Mouse (Mus musculus) lung, postnatal 36 days (tissue): ENCODE measurements around the gene Rap2b.
A peak's percentile ranks its signal among the peaks of the same experiment; 100 is the strongest.

ENCODE experiments used
- DNase-seq: peaks from one replicate; pipeline ENCODE4 v3.0.0; 2022; ENCODE audit warnings: mixed read lengths

The Rap2b gene

DNA sequence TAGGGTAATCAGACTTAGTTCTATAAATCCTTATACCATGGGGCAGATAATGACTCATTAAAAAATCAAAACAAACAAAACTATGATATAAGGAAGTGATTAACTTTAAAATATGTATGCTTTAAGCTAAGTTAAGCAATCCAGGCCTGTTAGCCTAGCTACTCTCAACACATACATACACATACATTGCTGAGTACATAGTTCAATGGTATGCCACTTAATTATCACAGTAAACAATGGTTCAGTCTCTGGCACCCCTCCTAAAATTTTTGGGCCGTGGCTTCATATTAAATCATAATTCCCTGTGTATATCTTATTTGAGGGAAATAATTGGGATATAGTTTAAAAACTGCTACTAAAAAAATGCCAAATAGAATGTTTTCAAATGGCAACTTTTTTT is at the start of gene Rap2b:
Gene Rap2b, plus strand, starts transcription at position 301 of the 400 bp plus-strand sequence.
- no peak for DNase-seq

DNA sequence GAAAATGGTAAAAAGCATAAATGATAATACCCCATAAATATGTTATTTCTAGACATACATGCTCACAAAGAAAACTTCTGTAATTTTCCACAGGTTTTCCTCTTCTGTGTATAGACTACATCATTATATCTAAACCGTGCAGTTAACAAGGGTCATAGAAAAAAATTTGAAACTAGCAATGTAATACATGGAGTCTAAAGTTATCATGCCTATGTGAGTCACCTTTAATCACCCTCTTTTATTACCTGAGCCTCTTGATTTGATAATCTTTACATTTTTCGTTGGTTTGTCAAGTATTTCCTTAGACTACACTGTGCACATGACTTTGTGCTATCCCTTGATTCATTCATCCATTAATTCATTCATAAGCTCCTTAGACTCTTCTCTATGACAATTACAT is 46.4 kb upstream of the Rap2b start:
- no peak for DNase-seq

DNA sequence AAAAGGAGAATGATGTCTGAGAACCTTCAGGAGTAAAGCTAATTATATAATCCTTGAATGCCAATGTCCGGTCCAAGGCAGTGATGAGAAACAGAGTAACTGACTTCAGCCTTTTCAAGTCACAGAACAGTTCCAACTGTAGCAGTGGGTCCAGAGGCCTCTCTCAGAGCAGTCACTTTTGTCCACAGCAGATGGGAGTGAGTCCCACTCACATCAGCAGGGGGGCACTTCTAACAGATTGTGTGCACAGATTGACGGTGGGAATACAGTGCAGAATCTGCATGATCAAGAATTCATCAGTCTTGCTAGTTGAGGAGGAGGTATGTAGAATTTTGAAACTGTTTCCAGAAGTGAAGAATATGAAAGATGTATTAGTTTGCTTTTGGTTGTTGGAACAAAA is 41.4 kb upstream of the Rap2b start:
- no peak for DNase-seq

DNA sequence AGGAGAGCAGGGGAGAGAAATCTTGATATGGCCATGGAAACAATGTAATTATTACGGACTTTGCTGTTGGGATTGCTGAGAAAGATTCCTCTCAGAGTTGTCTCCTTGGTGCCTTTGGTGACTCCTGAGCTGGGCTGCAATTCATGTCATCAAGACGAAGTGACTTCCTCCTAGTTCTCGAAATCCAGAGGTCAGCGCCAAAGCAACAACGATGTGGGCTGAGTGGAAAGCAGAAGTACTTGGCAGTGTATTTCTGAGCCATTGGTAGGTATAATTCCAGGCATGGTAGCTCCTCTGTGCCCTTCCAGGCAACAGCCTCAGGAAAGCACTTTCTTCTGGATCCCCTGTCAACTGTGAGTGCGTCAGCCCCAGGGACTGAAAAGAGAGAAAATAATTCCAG is 39.8 kb upstream of the Rap2b start:
- peak; percentile 20 for DNase-seq

DNA sequence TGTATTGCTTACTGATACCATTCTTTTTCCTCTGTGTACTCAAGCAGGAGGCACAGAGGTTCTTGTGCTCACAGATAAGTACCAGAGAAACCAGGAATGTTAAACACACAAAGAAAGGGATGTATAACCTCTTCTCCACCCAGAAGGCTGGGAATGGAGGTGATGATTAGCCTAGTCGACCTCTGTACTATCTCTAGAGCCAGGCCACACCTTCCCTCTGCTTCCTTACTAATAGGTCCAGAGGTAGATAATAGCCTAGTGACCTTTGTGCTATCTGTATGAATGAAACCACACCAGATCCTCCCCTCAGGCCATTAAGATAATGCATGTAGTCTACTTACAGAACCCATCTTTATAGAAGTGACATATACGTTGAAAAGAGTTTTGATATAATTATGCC is 25.2 kb upstream of the Rap2b start:
- DNase-seq, result no peak

DNA sequence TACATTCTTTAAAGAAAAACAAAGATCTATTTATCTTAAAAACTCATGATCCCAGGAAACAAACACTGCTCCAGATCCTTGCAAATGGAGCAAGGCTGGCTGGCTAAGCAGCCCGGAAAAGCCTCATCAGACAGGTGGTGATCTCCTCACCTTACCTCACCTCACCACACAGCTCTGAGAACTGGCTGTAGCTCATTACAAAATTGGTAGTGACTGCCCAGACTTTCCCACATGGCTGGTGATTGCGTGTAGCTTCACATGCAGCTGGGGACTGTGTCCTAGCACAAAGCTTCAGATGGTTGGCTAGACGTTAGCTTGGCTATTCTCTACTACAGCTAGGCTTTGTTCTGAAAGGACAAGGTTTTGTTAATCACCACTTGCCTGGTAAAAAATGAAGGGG is 24.2 kb upstream of the Rap2b start:
- no peak for DNase-seq

DNA sequence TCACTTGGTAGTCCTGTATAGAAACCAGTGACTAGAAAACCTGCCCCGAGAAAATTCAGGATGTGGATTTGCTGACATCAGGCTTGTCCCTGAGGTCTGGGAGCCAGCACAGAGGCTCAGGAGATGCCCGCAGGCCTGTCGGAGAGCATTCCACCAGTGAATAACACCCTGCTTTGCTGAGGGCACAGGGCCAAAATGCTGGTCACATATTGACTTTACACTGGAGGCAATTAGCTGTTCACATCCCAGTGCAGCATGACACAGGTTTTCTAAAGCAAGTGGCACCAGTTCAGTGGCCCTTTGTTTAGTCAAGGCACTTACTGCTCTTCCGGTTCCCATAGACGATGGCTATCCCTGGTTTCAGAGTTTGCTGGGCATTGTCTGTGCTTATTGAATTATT is 21.1 kb upstream of the Rap2b start:
- no peak for DNase-seq

DNA sequence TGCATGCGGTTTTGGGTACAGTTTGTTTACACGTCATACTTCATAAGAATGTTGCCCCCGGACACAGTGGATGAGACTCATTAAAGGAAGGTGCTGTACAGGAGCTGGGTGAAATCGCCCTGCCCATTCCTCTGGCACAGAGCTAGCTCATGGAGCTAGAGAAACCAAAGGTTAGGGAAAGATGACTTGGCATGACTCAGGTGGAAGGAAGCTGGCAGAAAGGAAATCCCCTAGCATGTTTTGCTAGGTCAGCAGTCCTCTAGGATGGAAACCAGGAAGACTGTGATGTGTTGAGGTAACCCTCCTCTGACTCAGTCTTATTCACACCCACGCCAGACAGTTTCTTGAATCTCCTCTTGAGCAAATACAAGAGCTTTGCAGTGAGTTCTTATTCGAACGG is 17.4 kb upstream of the Rap2b start:
- DNase-seq, result no peak

DNA sequence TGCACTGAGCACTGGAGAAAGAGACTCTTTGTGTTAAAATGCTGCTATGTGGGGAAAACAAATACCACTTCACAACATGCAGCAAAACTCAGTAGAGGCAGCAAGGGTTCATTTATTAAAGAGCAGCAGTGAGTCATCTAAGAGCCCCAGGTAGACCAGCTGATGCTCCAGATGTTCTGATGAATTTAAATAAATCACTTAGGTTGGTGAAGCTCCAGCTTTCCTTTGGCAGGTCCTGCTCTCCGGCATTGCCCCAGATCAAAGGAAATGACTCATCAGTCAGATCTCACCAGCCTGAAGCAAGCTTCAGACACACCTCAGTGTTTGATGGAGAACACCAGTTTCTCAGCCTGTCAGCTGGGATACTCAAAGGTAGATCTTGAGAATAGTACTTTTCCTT is 15.8 kb upstream of the Rap2b start:
- no peak for DNase-seq

DNA sequence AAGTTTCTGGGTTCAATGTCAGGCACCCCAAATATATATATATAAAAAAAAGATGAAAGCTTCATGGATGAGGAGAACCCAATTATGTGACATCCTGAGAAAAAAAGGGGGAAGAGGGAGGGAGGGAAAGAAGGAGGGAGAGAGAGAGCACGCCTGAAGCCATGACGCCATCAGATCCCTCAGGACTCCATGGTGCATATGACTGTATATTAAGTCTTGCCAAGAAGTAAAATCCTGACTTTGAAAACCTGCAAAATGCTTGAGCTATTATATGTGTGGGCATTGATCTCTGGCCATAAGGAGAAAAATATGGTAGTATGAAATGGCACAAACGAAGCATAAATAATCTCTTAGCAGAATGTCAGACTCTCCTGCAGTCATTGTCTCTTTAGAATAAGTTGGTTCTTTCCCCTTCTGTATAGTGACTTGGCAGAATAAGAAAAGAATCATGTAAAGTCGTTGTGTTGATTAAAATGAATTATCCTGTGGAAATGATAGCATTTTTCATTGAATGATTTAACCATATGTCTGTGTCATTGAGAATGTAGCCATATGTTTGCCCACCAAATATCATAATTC is 13.3 kb upstream of the Rap2b start:
- no peak for DNase-seq

DNA sequence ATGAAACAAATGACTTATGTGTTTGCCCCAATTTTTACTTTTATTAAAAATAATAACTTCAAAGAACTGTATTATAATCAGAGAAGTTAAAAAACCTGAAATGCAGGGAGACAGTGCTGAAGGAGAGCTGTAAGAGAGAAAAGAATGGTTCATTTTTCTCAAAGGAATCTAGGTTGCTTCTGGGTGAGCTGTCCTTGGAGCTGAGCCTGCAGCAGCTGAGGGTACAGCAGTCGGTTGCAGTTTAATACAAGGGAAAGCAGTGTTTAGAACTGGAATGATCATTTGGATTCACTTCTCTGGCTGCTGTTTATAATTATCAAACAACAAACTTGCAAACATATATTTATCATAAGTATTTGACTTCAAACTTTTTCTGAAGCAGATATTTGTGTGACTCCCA is 12.0 kb upstream of the Rap2b start:
- DNase-seq, result no peak

DNA sequence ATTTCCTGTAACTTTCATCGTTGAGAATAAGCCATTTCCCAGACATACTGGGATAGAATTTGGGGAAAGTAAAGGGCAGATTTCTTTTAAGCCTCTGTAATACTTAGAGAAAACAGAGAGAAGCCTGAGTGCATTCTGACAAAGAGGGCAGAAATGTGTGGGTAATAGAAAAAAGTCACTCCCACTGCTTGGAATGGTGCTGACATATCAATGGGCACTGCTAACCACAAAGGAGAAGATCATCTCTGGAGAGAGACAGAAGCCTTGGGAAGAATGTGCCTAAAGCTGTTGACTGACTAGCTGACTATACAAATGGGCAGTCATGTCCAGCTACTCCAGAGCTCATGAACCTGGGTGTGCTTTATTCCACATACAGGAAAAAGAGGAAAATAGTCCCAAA is 6.0 kb upstream of the Rap2b start:
- DNase-seq, result no peak

DNA sequence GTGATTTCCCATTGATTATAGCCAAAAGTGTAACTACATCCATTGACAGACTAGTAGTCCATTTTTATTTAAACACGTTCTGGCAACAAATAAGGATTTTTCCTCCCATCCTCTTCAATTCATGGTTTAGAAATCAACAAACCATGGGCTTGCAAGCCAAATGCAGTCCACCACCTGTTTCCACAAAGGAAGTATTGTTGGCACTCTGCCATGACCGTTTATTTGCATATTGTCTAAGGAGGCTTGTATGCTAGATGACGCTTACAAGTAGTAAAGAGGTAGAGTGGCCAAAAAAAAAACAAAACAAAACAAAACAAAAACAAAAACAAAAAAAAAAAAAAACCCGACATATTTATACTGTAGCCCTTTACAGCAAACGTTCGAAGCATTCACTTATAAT is 3.3 kb upstream of the Rap2b start:
- DNase-seq, result no peak

DNA sequence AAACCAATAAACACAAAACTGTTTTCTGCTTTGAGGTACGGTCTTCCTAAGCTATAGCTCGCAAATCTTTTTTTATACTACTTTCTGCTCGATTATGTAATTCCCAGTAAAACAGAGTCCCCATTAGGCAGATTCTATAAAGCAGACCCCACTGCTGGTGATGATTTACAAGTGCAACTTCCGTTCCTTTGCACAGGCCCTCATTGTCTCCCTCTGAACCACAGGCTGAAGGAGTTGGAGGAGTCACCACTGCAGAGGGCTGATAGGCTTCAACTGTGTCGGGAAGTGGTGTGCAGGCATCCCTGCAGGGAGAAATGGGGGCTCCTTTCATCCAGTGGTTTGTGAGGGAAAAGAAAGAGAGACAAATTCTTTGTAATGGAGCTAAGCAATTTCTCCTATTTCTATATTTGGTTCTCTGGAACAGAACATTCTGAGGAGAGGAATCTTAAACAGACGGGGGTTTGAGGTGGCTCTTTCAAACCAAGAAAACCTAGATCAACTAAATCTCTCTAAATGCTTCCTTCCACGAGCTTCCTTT is 2.6 kb upstream of the Rap2b start:
- no peak for DNase-seq

DNA sequence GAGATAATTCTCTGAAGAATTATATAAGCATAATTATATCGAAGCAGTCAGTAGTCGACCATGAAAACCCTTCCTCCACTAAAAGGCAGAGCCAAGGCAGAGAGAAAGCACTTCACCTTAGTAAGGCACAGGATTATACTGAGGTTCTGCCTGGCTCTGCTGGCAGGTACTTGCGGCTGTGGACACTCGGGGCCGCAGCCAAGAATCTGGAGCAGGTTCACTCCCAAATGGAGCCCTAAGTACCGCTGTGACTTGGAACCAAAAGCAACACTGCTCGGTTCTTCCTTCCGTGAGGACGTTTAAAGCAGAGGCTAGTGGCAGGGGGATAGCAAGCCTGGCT is 1.4 kb downstream of the Rap2b start:
- DNase-seq, result peak; percentile 46

DNA sequence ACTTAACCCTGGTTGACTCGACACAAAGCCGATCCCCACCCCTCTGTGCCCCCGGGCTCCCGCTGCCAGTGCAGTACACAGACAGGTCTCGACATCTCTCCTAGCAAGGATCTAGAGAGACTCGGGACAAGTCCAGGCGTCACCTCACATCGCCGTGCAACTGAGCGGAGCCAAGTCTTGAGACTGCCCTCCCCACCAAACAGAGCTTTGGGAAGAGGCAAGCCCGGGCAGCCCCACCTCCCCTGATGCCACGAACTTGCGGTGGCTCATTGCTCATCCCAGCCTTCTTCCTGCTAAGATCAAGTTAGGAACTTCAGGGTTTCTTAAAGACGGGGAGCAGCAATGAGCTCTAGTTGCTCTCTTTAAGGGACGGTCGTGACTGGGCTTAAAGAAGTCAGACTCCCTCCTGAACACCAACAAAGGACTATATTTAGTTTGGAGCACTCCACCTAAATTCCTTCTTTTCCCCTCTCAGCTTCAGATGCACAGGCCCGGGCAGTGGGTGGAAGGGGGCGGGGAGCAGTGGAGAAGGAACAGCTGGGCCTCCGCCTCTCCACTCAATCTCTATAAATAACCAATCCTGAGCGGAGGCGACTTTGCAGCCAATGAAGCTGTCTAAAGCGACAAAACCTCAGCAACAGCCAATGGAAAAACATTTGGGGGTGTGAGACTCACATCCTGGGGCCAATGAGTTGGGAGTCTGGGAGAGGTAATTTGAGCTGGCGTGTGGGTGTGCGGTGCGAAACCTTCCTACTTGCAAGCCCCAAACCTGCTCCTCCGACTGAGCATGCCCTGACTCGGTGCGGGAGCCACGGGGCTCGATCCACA is 1.9 kb downstream of the Rap2b start:
- DNase-seq, result peak; percentile 96

DNA sequence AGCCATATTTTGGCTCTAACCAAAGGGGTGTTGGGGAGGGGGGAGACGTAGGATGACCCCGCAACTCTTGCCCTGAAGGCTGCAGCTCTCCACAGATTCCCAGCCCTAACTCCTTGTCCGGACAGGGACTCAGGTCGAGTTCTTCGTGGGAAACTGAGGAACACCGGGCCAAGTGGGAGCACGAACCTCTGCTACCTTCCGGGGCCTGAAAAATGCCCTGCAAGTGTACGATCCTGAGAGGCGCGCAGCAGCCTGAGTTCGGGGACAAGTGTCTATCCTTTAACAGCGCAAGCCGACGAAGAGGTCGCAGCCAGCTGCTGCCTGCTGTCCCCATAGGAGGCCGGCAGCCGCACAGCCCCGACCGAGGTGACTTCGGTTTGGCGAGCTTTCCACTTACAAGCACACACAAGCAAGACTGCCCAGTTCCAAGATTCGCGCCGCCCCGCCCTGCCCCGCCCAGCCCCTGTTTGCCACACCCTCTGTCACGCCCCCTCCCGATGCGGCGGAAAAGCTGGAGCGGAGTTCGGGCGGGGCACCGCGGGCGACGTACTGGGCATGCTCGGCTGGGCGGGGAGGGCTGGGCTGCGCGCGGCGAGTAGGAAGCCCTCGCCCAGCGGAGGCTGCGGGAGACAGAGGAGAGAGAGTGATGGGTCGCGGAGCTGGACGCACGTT is 2.7 kb downstream of the Rap2b start:
- peak; percentile 93 for DNase-seq

DNA sequence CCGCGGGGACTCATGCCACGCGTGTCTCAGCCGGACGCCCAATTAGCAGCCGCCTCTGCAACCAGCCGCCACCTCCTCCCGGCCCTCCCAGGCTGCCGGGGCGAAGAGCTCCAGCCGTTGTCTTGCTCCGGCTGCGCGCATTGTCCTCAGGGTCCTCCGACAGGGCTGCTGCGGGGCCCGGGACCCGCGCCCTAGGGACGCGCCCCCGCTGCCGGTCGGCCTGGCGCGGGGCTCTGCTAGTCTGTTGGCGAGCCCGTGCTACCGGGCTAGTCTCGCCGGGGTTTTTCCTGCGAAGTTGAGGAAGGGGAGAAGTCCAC is 3.2 kb downstream of the Rap2b start:
- DNase-seq, result no peak

DNA sequence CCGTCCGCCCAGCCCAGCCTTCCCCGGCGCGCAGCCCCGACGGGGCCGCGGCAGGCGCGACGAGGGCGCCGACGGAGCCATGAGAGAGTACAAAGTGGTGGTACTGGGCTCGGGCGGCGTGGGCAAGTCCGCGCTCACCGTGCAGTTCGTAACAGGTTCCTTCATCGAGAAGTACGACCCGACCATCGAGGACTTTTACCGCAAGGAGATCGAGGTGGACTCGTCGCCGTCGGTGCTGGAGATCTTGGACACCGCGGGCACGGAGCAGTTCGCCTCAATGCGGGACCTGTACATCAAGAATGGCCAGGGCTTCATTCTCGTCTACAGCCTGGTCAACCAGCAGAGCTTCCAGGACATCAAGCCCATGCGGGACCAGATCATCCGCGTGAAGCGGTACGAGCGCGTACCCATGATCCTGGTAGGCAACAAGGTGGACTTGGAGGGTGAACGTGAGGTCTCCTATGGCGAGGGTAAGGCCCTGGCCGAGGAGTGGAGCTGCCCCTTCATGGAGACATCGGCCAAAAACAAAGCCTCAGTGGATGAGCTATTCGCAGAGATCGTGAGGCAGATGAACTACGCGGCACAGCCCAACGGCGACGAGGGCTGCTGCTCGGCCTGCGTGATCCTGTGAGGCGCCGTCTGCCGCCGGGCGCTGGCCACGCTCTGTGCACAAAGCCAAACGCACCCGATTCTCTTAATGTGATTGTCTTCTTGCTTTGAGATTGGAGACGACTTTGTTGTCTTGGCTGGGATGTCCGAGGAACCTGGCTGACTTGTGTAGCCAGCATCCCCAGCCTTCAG is 3.7 kb downstream of the Rap2b start:
- peak; percentile 34 for DNase-seq

DNA sequence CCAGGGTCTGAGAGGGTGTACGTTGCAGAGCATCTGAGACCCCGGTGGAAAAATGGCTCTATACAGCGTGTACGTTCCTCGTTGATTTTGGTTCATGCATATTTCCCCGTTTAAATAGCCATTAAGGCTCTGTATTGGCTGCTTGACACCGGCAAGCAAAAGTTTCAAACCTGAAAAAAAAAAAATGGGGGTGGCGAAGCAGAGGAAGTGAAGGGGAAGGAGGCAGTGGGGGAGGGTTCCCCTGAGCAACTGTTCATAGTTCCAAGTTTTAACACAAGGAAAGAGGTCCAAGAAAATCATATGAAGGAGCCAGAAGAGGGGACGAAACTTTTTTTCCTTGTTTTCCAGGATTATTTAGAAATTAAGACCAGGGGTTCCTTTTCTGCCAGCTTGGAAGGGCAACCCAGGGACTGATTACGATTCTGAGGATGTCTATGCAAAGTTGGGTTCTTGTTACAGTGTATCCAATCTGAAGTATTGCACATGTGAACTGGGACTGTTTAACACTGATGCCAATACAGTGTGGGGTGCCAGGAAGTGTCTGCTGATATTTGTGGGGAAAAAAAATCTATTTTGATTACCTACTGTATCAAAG is 4.4 kb downstream of the Rap2b start, which contains the start of gene B430305J03Rik:
Gene B430305J03Rik, minus strand, starts transcription at position 173 of the 595 bp plus-strand sequence.
- DNase-seq, result peak; percentile 54

DNA sequence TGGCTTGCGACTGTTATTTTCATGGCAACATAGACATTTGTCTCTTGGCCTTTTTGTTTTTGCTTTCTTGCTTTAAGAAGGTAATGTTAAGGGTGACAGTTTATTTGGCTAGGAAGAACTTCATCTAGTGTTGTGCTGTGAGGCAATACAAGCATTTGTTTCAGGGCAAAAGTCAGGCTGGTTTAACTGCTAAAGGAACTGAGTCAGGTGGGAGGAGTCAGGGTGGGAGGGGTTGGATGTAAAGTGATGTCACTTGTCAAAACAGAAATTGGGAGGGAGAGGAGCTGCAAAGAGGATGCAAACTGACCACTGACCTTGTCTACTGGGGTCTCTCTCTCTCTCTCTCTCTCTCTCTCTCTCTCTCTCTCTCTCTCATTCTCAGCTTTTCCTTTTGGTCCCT is 7.0 kb downstream of the Rap2b start:
- DNase-seq, result peak; percentile 65

DNA sequence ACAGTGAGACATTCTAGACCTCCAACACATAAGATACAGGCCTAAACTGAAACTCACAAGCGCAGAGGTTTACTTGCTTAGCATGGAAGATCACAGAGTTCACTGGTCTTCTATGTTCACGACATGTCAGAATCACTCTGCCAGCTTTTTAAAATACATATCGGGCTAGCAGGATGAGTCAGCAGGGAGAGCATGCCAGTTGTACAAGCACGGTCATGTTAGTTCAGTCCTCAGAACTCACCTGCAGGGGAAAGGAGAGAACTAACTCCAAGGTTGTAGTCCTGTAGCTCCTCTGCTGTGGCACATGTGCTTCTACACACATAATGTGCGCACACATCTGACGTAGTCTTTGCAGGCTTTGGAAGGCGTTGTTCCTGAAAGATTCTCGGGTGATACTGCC is 14.6 kb downstream of the Rap2b start:
- DNase-seq, result no peak

DNA sequence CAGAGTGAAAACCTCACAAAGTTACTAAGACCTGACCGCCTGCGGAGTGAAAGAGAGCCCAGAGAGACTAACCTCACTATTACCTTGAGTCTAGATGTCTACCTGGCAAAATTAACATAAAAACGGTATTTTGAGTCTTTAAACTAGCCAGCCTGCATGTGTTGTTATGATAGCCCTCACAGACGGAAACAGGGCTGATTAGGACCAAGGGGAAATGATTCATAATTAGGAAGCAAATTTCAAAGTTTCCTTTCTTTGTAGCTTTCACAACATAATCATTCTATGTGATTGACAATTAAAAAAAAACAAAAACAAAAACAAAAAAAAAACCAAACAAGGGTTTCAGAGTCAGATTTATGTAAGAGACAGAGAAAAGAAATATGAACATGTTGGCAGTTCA is 24.9 kb downstream of the Rap2b start:
- no peak for DNase-seq
